Mouse (Mus musculus) limb, embryonic 13.5 days (tissue): Measurements from ENCODE around the gene Sele. TPM values are rescaled to one million over a fixed set of nuclear protein-coding genes. Genes with fewer than 3 reads are reported as not detected.
"Not testable (repeated sequence)": the region's sequence is repeated elsewhere in the genome, so short reads cannot be mapped to it uniquely, and the experiment has no call there.

Experiments used
- ATAC-seq: fragments of 200-750 bp; cut with Nextera tagmentation; 2 replicates; pipeline ENCODE4 v1.8.0; 2017; ENCODE audit warnings: low read depth, moderate number of reproducible peaks, moderate TSS enrichment; ENCODE audit not compliant: low FRiP score
- H3K27ac ChIP-seq: fragments of 300-500 bp; sonication (generic); 2 replicates; pipeline ENCODE4 v1.5.1; 2015; ENCODE audit warnings: inconsistent platforms, mild to moderate bottlenecking, moderate library complexity
- H3K27me3 ChIP-seq: fragments of 300-500 bp; sonication (generic); 2 replicates; pipeline ENCODE4 v1.6.1; 2015; ENCODE audit warnings: mild to moderate bottlenecking, inconsistent platforms
- H3K36me3 ChIP-seq: fragments of 300-500 bp; sonication (generic); 2 replicates; pipeline ENCODE4 v1.6.1; 2015; ENCODE audit warnings: inconsistent platforms, mild to moderate bottlenecking, moderate library complexity
- H3K4me1 ChIP-seq: fragments of 300-500 bp; sonication (generic); 2 replicates; pipeline ENCODE4 v1.6.1; 2015; ENCODE audit warnings: inconsistent platforms
- H3K4me2 ChIP-seq: fragments of 300-500 bp; sonication (generic); replicated peaks from 2 replicates; pipeline ENCODE4 v1.6.1; 2015; ENCODE audit warnings: inconsistent platforms, mild to moderate bottlenecking, moderate library complexity
- H3K4me3 ChIP-seq: fragments of 300-500 bp; sonication (generic); 2 replicates; pipeline ENCODE4 v1.5.1; 2015; ENCODE audit warnings: moderate library complexity, mild to moderate bottlenecking, inconsistent platforms
- H3K9ac ChIP-seq: fragments of 300-500 bp; sonication (generic); 2 replicates; pipeline ENCODE4 v1.6.1; 2015; ENCODE audit warnings: mild to moderate bottlenecking, inconsistent platforms
- H3K9me3 ChIP-seq: fragments of 300-500 bp; sonication (generic); 2 replicates; pipeline ENCODE4 v1.6.1; 2016; ENCODE audit warnings: inconsistent platforms
- WGBS: fragments of 180-500 bp; shearing (Covaris S2); methylation state at CpG from one replicate; pipeline ENCODE4 v1.1.7; 2015; 5-methylcytosine and 5-hydroxymethylcytosine counted together
- polyA plus RNA-seq: library from polyadenylated mRNA; unstranded; fragments of >200 nt; fragmentation: Nextera tagmentation; extraction: Ambion mirVana; gene quantifications from 2 replicates; pipeline ENCODE4 v1.2.1, GENCODE M21; 2015

Gene Sele
- polyA plus RNA-seq = 0.08 TPM in 2 replicates

GRCm38 (mm10) chr1:164047934-164048333 is at the start of gene Sele:
TSS of gene Sele (plus strand) at chr1:164048234.
- no peak for ATAC-seq
- Histone ChIP-seq H3K36me3 (no peaks in the 10 kb centered on the region), H3K4me1 (no peaks in the 10 kb centered on the region), H3K27ac (no peak within 1 kb of the TSS), H3K27me3 (no peaks in the 10 kb centered on the region), H3K9me3 (no peaks in the 10 kb centered on the region), H3K4me2 (no peak within 1 kb of the TSS), H3K9ac (no peak within 1 kb of the TSS), H3K4me3 (no peak within 1 kb of the TSS)
- WGBS = 80% methylated on average over 5 of the region's 5 CpGs

GRCm38 (mm10) chr1:164001831-164002452 is 46.1 kb upstream of the Sele start:
- no peaks in the 10 kb centered on the region for H3K36me3 ChIP-seq
- H3K9ac ChIP-seq = no peak overlapping the region
- no peaks in the 10 kb centered on the region for H3K4me1 ChIP-seq
- no peak for ATAC-seq
- H3K4me3 ChIP-seq = no peak overlapping the region
- WGBS = 73% methylated on average over 6 of the region's 6 CpGs
- H3K27ac ChIP-seq = no peak overlapping the region
- no peaks in the 10 kb centered on the region for H3K9me3 ChIP-seq
- no peak overlapping the region for H3K4me2 ChIP-seq
- H3K27me3 ChIP-seq = no peaks in the 10 kb centered on the region

GRCm38 (mm10) chr1:164004311-164004710 is 43.7 kb upstream of the Sele start:
- no peaks in the 10 kb centered on the region for H3K4me1 ChIP-seq
- 69% methylated on average over 3 of the region's 3 CpGs for WGBS
- no peaks in the 10 kb centered on the region for H3K9me3 ChIP-seq
- H3K4me2 ChIP-seq = no peak overlapping the region
- H3K4me3 ChIP-seq = no peak overlapping the region
- no peak for ATAC-seq
- no peaks in the 10 kb centered on the region for H3K27me3 ChIP-seq
- H3K36me3 ChIP-seq = no peaks in the 10 kb centered on the region
- H3K27ac ChIP-seq = no peak overlapping the region
- no peak overlapping the region for H3K9ac ChIP-seq

- Histone ChIP-seq H3K4me2 (no peak overlapping the region), H3K36me3 (no peaks in the 10 kb centered on the region), H3K27me3 (no peaks in the 10 kb centered on the region), H3K4me3 (no peak overlapping the region), H3K9ac (no peak overlapping the region), H3K27ac (no peak overlapping the region), H3K4me1 (no peaks in the 10 kb centered on the region), H3K9me3 (no peaks in the 10 kb centered on the region)
- no peak for ATAC-seq
- 48% methylated on average over 2 of the region's 2 CpGs for WGBS
These were observed 38.8 kb upstream of the Sele start for GRCm38 (mm10) chr1:164009235-164009634.

GRCm38 (mm10) chr1:164014616-164015015 is 33.4 kb upstream of the Sele start:
- ATAC-seq = no peak
- no peaks in the 10 kb centered on the region for H3K9me3 ChIP-seq
- no peaks in the 10 kb centered on the region for H3K27me3 ChIP-seq
- no peak overlapping the region for H3K4me2 ChIP-seq
- no peak overlapping the region for H3K27ac ChIP-seq
- H3K36me3 ChIP-seq = no peaks in the 10 kb centered on the region
- H3K4me1 ChIP-seq = no peaks in the 10 kb centered on the region
- no peak overlapping the region for H3K4me3 ChIP-seq
- 45% methylated on average over 1 of the region's 1 CpGs for WGBS
- H3K9ac ChIP-seq = no peak overlapping the region

GRCm38 (mm10) chr1:164018221-164018896 is 29.7 kb upstream of the Sele start:
- ATAC-seq = no peak
- WGBS = 81% methylated on average over 16 of the region's 16 CpGs
- H3K9ac ChIP-seq = no peak overlapping the region
- H3K27me3 ChIP-seq = no peaks in the 10 kb centered on the region
- H3K4me3 ChIP-seq = no peak overlapping the region
- H3K9me3 ChIP-seq = no peaks in the 10 kb centered on the region
- H3K36me3 ChIP-seq = no peaks in the 10 kb centered on the region
- H3K4me1 ChIP-seq = no peaks in the 10 kb centered on the region
- no peak overlapping the region for H3K27ac ChIP-seq
- H3K4me2 ChIP-seq = no peak overlapping the region

- Histone ChIP-seq H3K27ac (no peak overlapping the region), H3K36me3 (no peaks in the 10 kb centered on the region), H3K9me3 (no peaks in the 10 kb centered on the region), H3K4me1 (no peaks in the 10 kb centered on the region), H3K9ac (no peak overlapping the region), H3K4me2 (no peak overlapping the region), H3K4me3 (no peak overlapping the region), H3K27me3 (no peaks in the 10 kb centered on the region)
- 75% methylated on average over 6 of the region's 6 CpGs for WGBS
- no peak for ATAC-seq
These were observed 28.2 kb upstream of the Sele start for GRCm38 (mm10) chr1:164019789-164020188.

- not testable (repeated sequence) for H3K36me3 ChIP-seq, H3K27me3 ChIP-seq, H3K9ac ChIP-seq, H3K27ac ChIP-seq, H3K4me2 ChIP-seq, H3K4me1 ChIP-seq, ATAC-seq, H3K9me3 ChIP-seq, H3K4me3 ChIP-seq
- WGBS = 90% methylated on average over 3 of the region's 3 CpGs
These were observed 27.3 kb upstream of the Sele start for GRCm38 (mm10) chr1:164020746-164021145.

GRCm38 (mm10) chr1:164022106-164022505 is 25.9 kb upstream of the Sele start:
- 76% methylated on average over 5 of the region's 5 CpGs for WGBS
- ATAC-seq = not testable (repeated sequence)

GRCm38 (mm10) chr1:164025685-164026084 is 22.3 kb upstream of the Sele start:
- H3K4me3 ChIP-seq = no peak overlapping the region
- no peak overlapping the region for H3K4me2 ChIP-seq
- WGBS = 86% methylated on average over 4 of the region's 4 CpGs
- H3K9ac ChIP-seq = no peak overlapping the region
- H3K27ac ChIP-seq = no peak overlapping the region
- ATAC-seq = no peak
- H3K27me3 ChIP-seq = no peaks in the 10 kb centered on the region
- H3K4me1 ChIP-seq = no peaks in the 10 kb centered on the region
- no peaks in the 10 kb centered on the region for H3K36me3 ChIP-seq
- no peaks in the 10 kb centered on the region for H3K9me3 ChIP-seq

More at GRCm38 (mm10) chr1:164022106-164022505, 25.9 kb upstream of the Sele start:
- not testable (repeated sequence) for H3K4me3 ChIP-seq, H3K27ac ChIP-seq, H3K4me2 ChIP-seq, H3K4me1 ChIP-seq, H3K9ac ChIP-seq, H3K9me3 ChIP-seq, H3K36me3 ChIP-seq, H3K27me3 ChIP-seq

- Histone ChIP-seq H3K9me3 (no peaks in the 10 kb centered on the region), H3K27me3 (no peaks in the 10 kb centered on the region), H3K27ac (no peak overlapping the region), H3K4me3 (no peak overlapping the region), H3K4me1 (no peaks in the 10 kb centered on the region), H3K4me2 (no peak overlapping the region), H3K9ac (no peak overlapping the region), H3K36me3 (no peaks in the 10 kb centered on the region)
- WGBS = 58% methylated on average over 5 of the region's 5 CpGs
- no peak for ATAC-seq
These were observed 20.6 kb upstream of the Sele start for GRCm38 (mm10) chr1:164027416-164027815.

GRCm38 (mm10) chr1:164040385-164041135 is 7.5 kb upstream of the Sele start:
- no peaks in the 10 kb centered on the region for H3K9me3 ChIP-seq
- H3K4me2 ChIP-seq = no peak overlapping the region
- H3K4me1 ChIP-seq = no peaks in the 10 kb centered on the region
- H3K27ac ChIP-seq = no peak overlapping the region
- WGBS = 83% methylated on average over 10 of the region's 10 CpGs
- H3K36me3 ChIP-seq = no peaks in the 10 kb centered on the region
- no peak for ATAC-seq
- H3K27me3 ChIP-seq = no peaks in the 10 kb centered on the region
- H3K4me3 ChIP-seq = no peak overlapping the region
- no peak overlapping the region for H3K9ac ChIP-seq
